Mouse (Mus musculus) lung, postnatal 4 days (tissue): ENCODE results near the gene Atp8b2.

Experiments used
- DNase-seq, 2 experiments: peaks; one replicate each; pipeline ENCODE4 v3.0.0; 2021

Atp8b2 gene

GRCm38 (mm10) chr3:89963221-89963763 is at the start of gene Atp8b2:
Atp8b2 (minus strand) TSS chr3:89963508.
- peak; percentile 77 to 86 for DNase-seq

- DNase-seq, result no peak
These were observed 47.0 kb upstream of the Atp8b2 start for GRCm38 (mm10) chr3:90010291-90010690.

- DNase-seq, result no peak
These were observed 40.9 kb upstream of the Atp8b2 start for GRCm38 (mm10) chr3:90004091-90004796.

GRCm38 (mm10) chr3:89999830-90000229 is 36.5 kb upstream of the Atp8b2 start:
- DNase-seq, result no peak

GRCm38 (mm10) chr3:89999090-89999489 is 35.8 kb upstream of the Atp8b2 start:
- no peak for DNase-seq

- DNase-seq, result peak; percentile 94 to 95
These were observed 35.3 kb upstream of the Atp8b2 start, which contains the start of gene Hax1 for GRCm38 (mm10) chr3:89998612-89999054. Hax1 (minus strand) TSS chr3:89998780.

GRCm38 (mm10) chr3:89997791-89998495 is 34.6 kb upstream of the Atp8b2 start:
- no peak for DNase-seq

- DNase-seq, result no peak
These were observed 31.7 kb upstream of the Atp8b2 start for GRCm38 (mm10) chr3:89994807-89995515.

GRCm38 (mm10) chr3:89987822-89988221 is 24.5 kb upstream of the Atp8b2 start:
- no peak for DNase-seq

GRCm38 (mm10) chr3:89987211-89987610 is 23.9 kb upstream of the Atp8b2 start:
- DNase-seq, result no peak

GRCm38 (mm10) chr3:89982426-89982825 is 19.1 kb upstream of the Atp8b2 start:
- no peak for DNase-seq

GRCm38 (mm10) chr3:89976859-89977258 is 13.6 kb upstream of the Atp8b2 start:
- no peak for DNase-seq

GRCm38 (mm10) chr3:89968509-89968908 is 5.2 kb upstream of the Atp8b2 start:
- DNase-seq, result no peak

GRCm38 (mm10) chr3:89966946-89967345 is 3.6 kb upstream of the Atp8b2 start:
- peak in 1 of 2 experiments; percentile 17 for DNase-seq

- DNase-seq, result no peak
These were observed 2.7 kb upstream of the Atp8b2 start for GRCm38 (mm10) chr3:89965972-89966371.

- no peak for DNase-seq
These were observed 2.2 kb upstream of the Atp8b2 start for GRCm38 (mm10) chr3:89965557-89965956.

- DNase-seq, result peak; percentile 79 to 81
These were observed 825 bp upstream of the Atp8b2 start for GRCm38 (mm10) chr3:89963926-89964739.

- DNase-seq, result no peak
These were observed 522 bp downstream of the Atp8b2 start for GRCm38 (mm10) chr3:89962751-89963220.

- peak; percentile 58 to 67 for DNase-seq
These were observed 1.1 kb downstream of the Atp8b2 start for GRCm38 (mm10) chr3:89962059-89962750.

- DNase-seq, result no peak
These were observed 1.9 kb downstream of the Atp8b2 start for GRCm38 (mm10) chr3:89961436-89961835.

GRCm38 (mm10) chr3:89960469-89960868 is 2.8 kb downstream of the Atp8b2 start:
- DNase-seq, result peak; percentile 93 to 95
